Mouse (Mus musculus) gastrocnemius, postnatal 14 days (tissue): ENCODE results near the gene Cers5. TPM values are rescaled to one million over a fixed set of nuclear protein-coding genes. Genes with fewer than 3 reads are reported as not detected.
"Not testable (repeated sequence)": the region's sequence is repeated elsewhere in the genome, so short reads cannot be mapped to it uniquely, and the experiment has no call there.

Experiments
- DNase-seq: peaks from one replicate; pipeline ENCODE4 v3.0.0; 2021; ENCODE audit warnings: mixed read lengths
- intact Hi-C: fragments of 180-260 bp; cut with DNase I; formaldehyde crosslinking; loops from one replicate; pipeline ENCODE4 v1.15.1; 2025; ENCODE audit warnings: low total_unique reads
- total RNA-seq, 2 experiments: library from RNA; stranded (reverse); gene quantifications; 2 replicates each; pipeline ENCODE4 v1.2.3; 2021

The Cers5 gene
- total RNA-seq, 2 experiments from 2014 or later = 10.4 to 10.6 TPM

GRCm38 (mm10) chr15:99715361-99715865, 57.3 kb downstream of the Cers5 start:
- intact Hi-C loops = no loop called here
- no peak for DNase-seq

GRCm38 (mm10) chr15:99714858-99715257, 57.8 kb downstream of the Cers5 start:
- DNase-seq = peak; percentile 75
- intact Hi-C loops = loop anchor here (5.0 kb wide), 1 partner anchor 62 kb away; no protein-coding TSS in a partner anchor

DNA sequence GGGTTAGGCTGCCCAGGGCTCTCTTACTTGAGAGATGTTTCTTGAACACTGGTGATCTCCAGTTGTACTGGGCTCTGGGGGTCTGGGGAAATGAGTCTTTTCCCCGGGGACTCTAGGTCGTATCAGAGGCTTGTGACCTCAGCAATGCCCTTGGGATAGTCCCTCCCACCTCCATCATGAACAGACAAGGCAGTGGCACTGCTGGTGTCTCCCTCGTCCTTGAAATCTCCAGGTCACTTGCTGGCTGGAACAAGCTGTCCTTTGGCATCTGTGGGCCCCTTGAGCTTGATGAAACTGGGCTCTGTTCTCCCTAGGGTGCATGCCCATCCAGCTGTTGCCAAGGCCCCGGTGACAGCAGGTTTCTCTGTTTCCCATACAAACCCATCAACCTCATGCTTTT, 58.5 kb downstream of the Cers5 start:
- intact Hi-C loops = loop anchor here (5.0 kb wide), 1 partner anchor 63 kb away; no protein-coding TSS in a partner anchor
- no peak for DNase-seq

DNA sequence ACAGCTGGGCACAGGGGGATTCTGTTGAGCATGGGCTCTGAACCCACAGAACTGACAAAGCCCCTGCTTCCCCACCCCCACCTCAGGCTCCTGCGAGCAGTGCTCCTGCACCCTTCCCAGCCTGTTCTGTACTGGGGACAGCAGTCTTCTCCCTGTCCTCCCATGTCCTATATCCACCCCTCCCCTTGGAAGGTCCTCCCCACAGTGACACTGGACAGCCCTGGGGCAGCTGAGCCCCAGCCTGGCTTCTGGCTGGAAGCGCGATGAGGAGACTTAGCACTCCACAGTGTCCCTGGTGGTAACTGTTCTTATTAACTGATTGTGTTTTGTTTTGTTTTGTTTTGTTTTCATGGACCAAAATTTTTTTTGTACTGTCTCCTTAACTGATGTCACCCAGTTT, 59.1 kb downstream of the Cers5 start:
- DNase-seq = no peak
- intact Hi-C loops = loop anchor here (5.0 kb wide), 1 partner anchor 64 kb away; no protein-coding TSS in a partner anchor

DNA sequence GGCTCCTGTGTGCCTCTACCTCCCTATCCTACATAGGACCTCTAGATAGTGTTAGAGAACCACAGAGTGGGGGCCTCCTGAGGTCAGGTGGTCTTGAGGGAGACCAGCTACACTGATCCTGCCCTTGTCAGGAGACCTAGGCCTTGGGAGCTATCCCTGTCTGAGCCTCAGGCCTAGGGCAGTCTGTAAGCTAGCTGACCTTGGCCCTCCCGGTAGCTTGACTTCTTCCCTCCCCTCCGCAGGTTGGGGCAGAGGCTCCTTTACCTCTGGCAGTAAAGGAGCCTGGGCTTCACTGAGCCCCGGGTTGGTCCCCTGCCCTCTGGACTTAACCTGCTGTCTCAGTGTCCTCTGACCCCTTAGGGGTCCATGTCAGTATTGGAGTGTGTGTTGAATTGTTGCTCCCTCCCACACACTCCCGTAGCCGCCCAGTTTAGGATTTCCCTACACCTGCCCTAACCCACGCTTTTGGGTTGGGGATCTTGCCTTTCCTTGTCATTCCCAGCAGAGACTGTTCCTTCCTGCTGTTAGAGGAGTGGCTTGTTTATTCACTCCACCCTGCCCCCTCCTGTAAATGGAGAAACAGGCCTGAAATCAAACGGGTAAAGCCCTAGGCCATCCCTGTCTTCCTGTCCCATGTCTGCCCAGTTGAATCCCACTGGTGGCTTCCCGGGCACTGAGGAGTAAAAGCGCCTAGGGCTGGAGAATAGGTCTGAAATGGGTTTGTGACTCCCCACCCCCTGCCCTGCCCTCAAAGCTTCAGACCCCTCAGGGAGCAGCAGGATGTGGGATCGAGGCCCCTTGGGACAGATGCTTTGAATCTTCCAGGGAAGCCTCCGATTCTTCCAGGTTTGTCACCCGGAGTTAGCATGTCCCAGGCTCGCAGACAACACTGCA, 59.8 kb downstream of the Cers5 start:
- intact Hi-C loops = loop anchor here (5.0 kb wide), 1 partner anchor 64 kb away; no protein-coding TSS in a partner anchor
- no peak for DNase-seq

DNA sequence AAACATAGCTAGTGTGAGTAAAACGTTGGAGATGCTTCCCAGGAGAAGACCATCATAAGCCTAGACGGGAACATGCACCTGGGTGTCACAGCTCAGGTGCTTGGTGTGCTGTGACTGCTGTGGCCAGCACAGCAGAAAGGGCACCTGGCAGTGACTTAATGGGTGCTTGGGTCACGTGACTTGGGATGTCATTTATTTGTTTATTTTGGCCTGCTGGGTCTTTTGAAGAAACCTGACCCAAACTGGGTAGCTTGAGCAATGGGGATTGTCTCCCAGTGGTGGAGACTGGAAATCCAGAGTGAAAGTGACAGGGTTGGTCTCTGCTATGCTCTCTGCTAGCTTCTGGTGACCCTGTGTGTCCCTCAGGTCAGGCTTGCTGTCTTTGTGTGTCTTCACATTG, 61.2 kb downstream of the Cers5 start:
- intact Hi-C loops = loop anchor here (5.0 kb wide), 1 partner anchor 66 kb away; no protein-coding TSS in a partner anchor
- no peak for DNase-seq

DNA sequence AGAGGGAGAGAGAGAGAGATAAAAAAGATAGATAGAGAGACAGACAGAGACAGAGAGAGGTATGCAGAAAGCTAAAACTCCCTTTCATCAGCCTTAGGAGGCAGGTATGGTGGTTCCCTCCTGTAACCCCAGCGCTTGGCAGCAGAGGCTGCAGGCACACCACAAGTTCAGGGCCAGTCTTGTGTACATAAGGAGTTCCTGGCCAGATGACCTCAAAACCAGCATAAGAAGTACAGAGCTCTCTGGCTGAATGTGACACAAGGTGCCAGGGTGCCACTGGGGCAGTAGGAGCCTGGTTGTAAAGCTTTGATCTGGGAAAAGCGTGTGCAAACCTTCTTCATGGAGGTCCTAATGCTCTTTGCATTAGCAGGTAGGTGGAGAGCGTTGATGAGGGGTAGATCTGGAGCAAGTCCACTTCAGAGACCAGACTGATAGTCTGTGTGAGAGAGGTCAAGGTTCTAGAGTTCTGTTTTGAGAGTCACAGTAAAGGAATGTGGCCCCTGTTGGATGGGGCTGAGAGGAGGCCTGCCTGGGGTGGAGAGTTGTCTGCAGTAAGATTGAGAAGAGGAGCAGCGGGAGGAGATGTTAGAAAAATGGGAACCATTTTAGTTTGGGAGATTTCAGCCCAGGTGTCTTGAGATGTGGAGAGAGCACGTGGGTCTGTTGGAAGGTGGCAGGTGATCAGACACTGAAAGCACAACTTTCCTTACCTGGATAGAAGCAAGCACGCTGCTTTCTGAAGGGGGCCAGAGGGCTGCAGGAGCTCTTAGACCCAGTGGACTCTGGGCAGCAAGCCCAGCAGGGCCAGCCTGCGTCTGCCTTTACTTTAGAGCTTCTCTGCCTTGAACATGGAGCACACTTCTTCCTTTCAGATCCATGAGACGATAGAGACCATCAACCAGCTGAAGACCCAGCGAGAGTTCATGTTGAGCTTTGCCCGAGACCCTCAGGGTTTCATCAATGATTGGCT, 62.2 kb downstream of the Cers5 start:
- intact Hi-C loops = loop anchor here (5.0 kb wide), 1 partner anchor 67 kb away; no protein-coding TSS in a partner anchor
- DNase-seq = no peak

- DNase-seq = no peak
- intact Hi-C loops = no loop called here
Measured at GRCm38 (mm10) chr15:99708176-99708575, 64.5 kb downstream of the Cers5 start.

GRCm38 (mm10) chr15:99705440-99706048, 67.1 kb downstream of the Cers5 start, which contains the start of gene Gm17349:
Gm17349 (minus strand) TSS chr15:99705490.
- intact Hi-C loops = no loop called here
- peak; percentile 50 for DNase-seq

DNA sequence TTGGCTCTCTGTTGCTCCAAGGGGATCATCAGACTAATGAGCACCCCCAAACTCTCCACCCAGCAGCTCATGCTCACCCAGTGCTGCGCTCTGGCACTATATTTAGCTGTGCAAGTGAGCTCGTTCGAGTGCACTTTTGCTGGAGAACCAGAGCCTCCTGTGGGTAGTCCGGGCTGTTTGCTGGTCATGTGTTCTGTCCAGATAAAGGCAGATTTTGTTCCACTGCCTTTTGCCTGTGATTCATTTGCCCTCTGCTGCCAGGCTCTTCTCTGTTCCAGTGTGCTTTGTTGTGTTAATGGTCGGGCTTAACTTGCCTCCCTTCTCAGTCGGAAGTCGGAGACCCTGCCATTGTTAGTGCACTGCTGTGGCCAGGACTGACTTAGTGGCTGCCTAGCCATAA, 67.8 kb downstream of the Cers5 start:
- intact Hi-C loops = no loop called here
- no peak for DNase-seq

- intact Hi-C loops = no loop called here
- no peak for DNase-seq
Measured at GRCm38 (mm10) chr15:99704041-99704681, 68.5 kb downstream of the Cers5 start.

DNA sequence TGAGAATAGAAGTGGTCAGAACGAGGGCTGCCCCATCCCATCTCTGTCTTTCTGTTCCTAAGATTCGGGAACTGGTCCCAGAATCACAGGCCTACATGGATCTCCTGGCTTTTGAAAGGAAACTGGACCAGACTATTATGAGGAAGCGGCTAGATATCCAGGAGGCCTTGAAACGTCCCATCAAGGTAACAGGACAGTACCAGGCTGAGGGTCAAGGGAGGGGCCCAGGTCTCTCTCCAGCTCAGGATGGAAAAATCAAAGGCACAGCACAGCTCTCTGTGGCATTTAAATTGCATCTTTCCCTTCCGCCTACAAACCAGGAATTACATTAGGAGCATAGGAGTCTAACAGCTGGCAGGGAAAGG, 69.0 kb downstream of the Cers5 start:
- intact Hi-C loops = no loop called here
- DNase-seq = no peak

- no peak for DNase-seq
- intact Hi-C loops = no loop called here
Measured at GRCm38 (mm10) chr15:99703104-99703503, 69.6 kb downstream of the Cers5 start.

- peak; percentile 94 for DNase-seq
- intact Hi-C loops = no loop called here
Measured at GRCm38 (mm10) chr15:99701999-99702900, 70.4 kb downstream of the Cers5 start, which contains the start of gene Smarcd1. Smarcd1 (plus strand) TSS chr15:99702129.

GRCm38 (mm10) chr15:99701640-99701998, 71.1 kb downstream of the Cers5 start:
- DNase-seq, intact Hi-C loops: not testable (repeated sequence)

- intact Hi-C loops = no loop called here
- DNase-seq = no peak
Measured at GRCm38 (mm10) chr15:99700219-99701106, 72.2 kb downstream of the Cers5 start.

- intact Hi-C loops = no loop called here
- DNase-seq = no peak
Measured at GRCm38 (mm10) chr15:99699715-99700114, 73.0 kb downstream of the Cers5 start.
